Mouse (Mus musculus): ENCODE results near the gene Abcc10.

Gene Abcc10

GRCm38 (mm10) chr17:46327906-46328534, at the start of gene Abcc10:
TSS of gene Abcc10 (minus strand) at chr17:46328352.
- peak; percentile 99 for DNase-seq (ENCODE audit: low read depth, low spot score)

GRCm38 (mm10) chr17:46371783-46372182, 43.6 kb upstream of the Abcc10 start:
- DNase-seq (ENCODE audit: low read depth, low spot score), result peak; percentile 69

GRCm38 (mm10) chr17:46351026-46351700, 23.0 kb upstream of the Abcc10 start:
- no peak for DNase-seq (ENCODE audit: low read depth, low spot score)

- peak; percentile 86 for DNase-seq (ENCODE audit: low read depth, low spot score)
Measured at GRCm38 (mm10) chr17:46341208-46341607, 13.1 kb upstream of the Abcc10 start.

- peak; percentile 62 for DNase-seq (ENCODE audit: low read depth, low spot score)
Measured at GRCm38 (mm10) chr17:46336475-46336874, 8.3 kb upstream of the Abcc10 start.

- peak; percentile 36 for DNase-seq (ENCODE audit: low read depth, low spot score)
Measured at GRCm38 (mm10) chr17:46328723-46329122, 571 bp upstream of the Abcc10 start.

GRCm38 (mm10) chr17:46327413-46327905, 693 bp downstream of the Abcc10 start:
- no peak for DNase-seq (ENCODE audit: low read depth, low spot score)

- no peak for DNase-seq (ENCODE audit: low read depth, low spot score)
Measured at GRCm38 (mm10) chr17:46322046-46322823, 5.9 kb downstream of the Abcc10 start.

- no peak for DNase-seq (ENCODE audit: low read depth, low spot score)
Measured at GRCm38 (mm10) chr17:46320492-46320891, 7.7 kb downstream of the Abcc10 start.

- no peak for DNase-seq (ENCODE audit: low read depth, low spot score)
Measured at GRCm38 (mm10) chr17:46315813-46316212, 12.3 kb downstream of the Abcc10 start.

- DNase-seq (ENCODE audit: low read depth, low spot score), result no peak
Measured at GRCm38 (mm10) chr17:46313135-46313715, 14.9 kb downstream of the Abcc10 start.

GRCm38 (mm10) chr17:46310515-46310914, 17.6 kb downstream of the Abcc10 start:
- no peak for DNase-seq (ENCODE audit: low read depth, low spot score)

- no peak for DNase-seq (ENCODE audit: low read depth, low spot score)
Measured at GRCm38 (mm10) chr17:46309835-46310234, 18.3 kb downstream of the Abcc10 start.

- no peak for DNase-seq (ENCODE audit: low read depth, low spot score)
Measured at GRCm38 (mm10) chr17:46306956-46307355, 21.2 kb downstream of the Abcc10 start.

GRCm38 (mm10) chr17:46304184-46304583, 24.0 kb downstream of the Abcc10 start:
- DNase-seq (ENCODE audit: low read depth, low spot score), result no peak

- DNase-seq (ENCODE audit: low read depth, low spot score), result no peak
Measured at GRCm38 (mm10) chr17:46301892-46302291, 26.3 kb downstream of the Abcc10 start.

- DNase-seq (ENCODE audit: low read depth, low spot score), result peak; percentile 34
Measured at GRCm38 (mm10) chr17:46298220-46298913, 29.8 kb downstream of the Abcc10 start.

GRCm38 (mm10) chr17:46297364-46298219, 30.6 kb downstream of the Abcc10 start, which contains the start of gene Dlk2:
TSS of gene Dlk2 (plus strand) at chr17:46297421.
- DNase-seq (ENCODE audit: low read depth, low spot score), result no peak

- DNase-seq (ENCODE audit: low read depth, low spot score), result no peak
Measured at GRCm38 (mm10) chr17:46297028-46297363, 31.2 kb downstream of the Abcc10 start.

- DNase-seq (ENCODE audit: low read depth, low spot score), result peak; percentile 14
Measured at GRCm38 (mm10) chr17:46296601-46297000, 31.6 kb downstream of the Abcc10 start.
